Mouse (Mus musculus) urinary bladder, postnatal 36 days (tissue): ENCODE data around the gene Sgk1.

ENCODE experiments used
- DNase-seq, 2 experiments: peaks; one replicate each; pipeline ENCODE4 v3.0.0; 2022; ENCODE audit warnings: low spot score in 2 of 2, mixed read lengths in 1 of 2

Gene Sgk1

DNA sequence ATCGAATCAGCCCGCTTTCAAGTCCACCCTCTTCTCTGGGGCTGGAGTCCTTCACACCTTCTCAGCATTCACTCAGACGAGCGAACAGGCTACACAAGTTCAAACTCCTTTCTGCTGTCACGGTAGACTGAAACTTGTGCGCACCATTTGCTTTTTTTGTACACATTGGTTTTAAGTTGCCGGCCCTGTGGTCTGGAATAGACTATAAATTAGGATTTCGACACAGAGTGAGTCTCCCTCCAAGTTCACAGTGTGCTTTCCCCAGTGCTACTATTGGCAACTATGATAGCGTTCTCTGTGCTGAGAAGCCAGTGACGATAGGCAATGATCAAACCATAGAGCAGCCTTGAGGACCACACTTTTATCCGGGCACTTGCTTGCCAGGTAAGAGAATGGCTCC, 91.7 kb downstream of the Sgk1 start:
- DNase-seq: no peak

DNA sequence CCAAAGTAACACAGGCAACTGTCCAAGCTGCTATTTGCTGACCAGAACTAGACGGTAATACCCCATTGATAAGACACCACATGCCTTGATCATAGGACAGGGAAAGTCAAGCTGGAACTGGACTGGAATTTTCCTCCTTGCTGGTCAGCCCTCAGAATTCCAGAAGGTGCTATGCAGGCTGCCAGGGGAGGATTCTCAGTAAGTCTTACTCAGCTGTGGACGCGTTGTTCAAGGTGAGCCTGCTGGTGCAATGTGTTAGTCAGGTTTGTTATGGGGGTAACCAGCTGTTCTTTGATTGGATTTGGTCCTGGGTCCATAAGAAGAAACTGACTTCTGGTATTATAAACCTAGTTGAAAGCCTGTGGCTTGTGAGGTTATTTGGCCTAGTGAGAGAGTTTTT, 92.8 kb downstream of the Sgk1 start:
- DNase-seq: no peak

DNA sequence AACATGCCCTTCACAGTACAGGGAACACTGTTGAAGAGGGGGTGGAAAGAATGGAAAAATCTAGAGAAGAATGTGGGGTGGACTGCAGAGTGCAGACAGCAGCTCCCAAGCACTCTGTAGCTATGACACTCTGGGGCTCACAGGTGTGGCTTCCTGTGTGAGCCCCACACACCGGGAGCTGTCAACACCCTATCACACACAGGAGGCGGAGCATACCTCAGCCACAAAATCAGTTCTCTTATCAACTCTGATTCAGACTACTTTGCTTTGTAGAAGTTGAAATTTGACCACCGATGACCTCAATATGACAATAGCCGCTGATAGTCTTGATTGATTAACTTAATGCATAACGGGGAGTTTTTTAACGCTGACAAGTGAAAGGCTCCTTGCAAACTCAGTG, 93.4 kb downstream of the Sgk1 start:
- DNase-seq: no peak

DNA sequence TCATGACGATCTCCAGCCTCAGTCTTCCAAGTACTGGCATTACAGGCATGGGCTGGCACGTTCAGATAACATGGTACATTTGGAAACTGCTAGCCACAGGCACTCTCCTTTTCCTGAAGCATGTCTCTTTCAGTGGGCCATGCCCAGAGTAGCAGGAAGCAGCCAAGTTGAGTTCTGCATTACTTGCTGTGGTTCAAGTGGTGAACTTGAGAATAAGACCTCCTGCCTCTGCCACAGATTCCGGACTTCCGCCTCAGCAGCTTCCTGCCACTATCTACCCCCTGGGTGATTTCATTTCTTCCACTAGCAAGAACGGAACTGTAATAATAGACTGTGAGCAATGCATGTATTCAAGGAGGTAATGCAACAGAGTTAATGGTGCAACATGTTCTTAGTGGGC, 94.3 kb downstream of the Sgk1 start:
- no peak for DNase-seq

DNA sequence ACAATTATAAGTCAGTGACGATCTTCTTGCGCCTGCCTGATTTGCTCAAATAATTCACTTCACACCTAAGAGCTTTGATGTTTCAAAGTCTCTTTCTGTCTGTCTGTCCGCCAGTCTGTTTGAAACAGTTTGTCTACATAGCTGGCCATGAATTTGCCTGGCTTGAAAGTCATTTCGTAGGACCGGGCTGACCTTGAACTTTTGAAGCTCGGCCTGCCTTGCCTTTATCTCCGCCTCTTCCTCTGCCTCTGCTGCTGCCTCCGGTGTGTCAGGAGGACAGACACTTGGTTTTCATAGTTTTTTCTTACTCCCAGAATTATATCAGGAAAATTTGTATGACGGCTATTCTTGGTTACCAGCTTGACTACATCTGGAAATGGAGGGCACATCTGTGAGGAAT, 96.4 kb downstream of the Sgk1 start:
- no peak for DNase-seq

DNA sequence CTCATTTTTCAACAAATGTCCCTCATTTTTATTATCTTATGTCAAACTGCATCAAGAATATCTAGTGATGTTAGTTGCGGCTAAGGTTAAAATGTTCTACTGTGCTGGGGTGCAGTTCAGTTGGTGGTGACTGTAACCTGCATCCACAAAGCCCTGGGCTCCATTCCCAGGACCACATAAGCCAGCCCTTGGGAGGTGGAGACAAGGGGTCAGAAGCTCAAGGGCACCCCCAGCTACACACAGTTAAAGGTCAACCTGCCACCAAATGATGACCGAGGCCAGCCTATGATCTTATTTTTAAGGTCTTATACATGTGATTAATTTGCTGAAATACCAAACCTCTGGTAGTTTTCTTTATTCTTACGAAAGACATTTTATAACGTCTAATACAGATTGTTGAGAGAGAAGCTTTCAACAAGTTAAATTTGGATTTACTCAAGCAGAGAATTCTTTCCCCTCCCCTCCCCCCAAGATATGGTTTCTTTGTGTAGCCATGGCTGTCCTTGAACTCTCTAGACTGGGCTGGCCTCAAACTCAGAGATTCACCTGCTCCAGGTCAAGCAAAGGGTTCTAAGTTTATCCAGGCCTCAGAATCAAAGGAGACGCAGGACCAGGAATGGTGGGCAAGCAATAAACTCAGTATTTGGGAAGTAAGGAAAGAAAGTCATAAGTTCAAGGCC, 97.4 kb downstream of the Sgk1 start:
- DNase-seq: no peak

DNA sequence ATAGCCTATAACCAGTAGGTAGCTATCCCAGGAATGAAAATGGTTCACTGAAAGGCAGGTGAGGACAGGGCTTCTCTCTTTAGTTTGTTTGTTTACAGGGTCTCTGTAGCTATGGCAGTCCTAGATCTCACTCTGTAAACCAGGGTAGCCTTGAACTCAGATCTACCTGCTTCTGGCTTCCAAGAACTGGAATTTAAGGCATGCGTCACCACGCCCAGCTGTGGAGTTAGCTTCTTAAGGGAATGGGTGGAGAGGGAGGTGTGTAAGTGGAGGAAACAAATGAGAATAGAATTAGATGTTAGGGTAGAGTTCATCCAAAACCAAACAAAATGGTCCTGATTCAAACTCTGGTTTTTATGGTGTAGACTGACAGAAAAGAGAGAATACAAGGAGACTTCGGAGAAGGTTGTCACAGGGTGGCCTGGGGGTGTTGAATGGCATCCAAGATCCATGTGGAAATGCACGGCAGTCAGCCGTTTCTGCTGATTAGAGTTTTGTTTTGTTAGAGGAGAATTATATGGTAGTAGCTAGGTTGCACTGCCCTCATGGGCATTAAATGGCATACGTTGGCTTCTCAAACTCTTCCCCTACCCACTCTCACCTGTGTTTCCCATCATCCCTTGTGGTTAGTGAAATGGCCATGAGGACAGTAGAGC, 98.9 kb downstream of the Sgk1 start:
- DNase-seq: no peak

DNA sequence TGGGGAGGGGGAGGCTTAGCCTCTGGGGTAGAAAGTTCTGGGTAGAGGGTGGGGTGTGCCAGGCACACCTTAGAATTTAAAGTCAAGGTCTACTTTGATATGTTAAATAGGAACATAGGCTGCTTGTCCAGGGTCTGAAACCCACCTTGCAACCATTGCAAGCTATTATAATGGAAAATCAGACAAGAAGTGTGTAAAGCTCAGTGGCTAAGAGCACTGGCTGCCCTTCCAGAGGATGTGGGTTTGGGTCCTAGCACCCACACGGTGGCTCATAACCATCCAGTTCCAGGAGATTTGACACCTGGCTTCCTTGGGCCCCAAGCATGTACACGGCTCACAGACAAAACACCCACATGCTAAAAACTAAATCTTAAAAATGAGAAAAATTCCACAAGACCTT, 100.3 kb downstream of the Sgk1 start:
- DNase-seq: no peak

DNA sequence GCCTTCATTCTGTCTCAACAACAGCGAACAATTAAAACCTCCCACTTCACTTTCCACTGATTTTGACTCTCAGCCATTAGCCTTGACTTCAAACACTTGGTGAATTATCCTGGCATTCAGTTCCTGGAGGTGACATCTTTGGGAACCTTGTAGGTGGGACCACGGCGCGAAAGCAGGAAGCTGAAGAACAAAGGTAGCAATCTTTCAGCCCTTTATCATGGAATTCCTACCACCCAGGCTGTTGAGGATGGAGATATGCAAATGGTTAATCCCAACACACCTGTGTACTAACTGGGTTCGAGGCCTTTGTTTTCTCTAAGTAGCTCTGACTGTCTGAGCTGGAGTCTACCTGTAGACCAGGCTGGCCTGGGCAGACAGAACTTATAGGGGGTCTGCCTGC, 106.5 kb downstream of the Sgk1 start:
- no peak for DNase-seq

DNA sequence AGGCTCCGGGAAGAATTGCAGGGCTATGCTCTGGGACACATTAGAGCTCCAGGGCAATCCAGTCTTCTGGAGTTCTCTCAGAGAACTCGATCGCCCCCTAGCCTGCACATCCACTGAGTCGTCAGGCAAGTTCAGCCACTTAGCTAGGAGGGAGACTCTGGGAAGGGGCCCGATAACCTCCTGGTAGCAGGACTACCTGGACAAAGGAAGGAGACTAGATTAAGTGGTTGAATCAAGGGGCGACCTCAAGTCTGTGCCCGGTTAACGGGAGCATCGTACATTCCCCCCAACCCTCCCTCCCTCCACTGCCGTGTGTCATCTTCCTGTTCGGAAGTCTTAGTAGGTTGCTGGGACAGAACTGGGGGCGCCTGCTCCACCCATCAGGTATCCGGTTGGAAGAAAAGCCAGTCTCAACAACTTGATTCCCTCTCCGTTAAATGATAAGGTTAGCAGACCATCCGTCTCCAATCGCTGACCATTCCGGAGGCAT, 109.4 kb downstream of the Sgk1 start:
- peak; percentile 78 to 87 for DNase-seq

DNA sequence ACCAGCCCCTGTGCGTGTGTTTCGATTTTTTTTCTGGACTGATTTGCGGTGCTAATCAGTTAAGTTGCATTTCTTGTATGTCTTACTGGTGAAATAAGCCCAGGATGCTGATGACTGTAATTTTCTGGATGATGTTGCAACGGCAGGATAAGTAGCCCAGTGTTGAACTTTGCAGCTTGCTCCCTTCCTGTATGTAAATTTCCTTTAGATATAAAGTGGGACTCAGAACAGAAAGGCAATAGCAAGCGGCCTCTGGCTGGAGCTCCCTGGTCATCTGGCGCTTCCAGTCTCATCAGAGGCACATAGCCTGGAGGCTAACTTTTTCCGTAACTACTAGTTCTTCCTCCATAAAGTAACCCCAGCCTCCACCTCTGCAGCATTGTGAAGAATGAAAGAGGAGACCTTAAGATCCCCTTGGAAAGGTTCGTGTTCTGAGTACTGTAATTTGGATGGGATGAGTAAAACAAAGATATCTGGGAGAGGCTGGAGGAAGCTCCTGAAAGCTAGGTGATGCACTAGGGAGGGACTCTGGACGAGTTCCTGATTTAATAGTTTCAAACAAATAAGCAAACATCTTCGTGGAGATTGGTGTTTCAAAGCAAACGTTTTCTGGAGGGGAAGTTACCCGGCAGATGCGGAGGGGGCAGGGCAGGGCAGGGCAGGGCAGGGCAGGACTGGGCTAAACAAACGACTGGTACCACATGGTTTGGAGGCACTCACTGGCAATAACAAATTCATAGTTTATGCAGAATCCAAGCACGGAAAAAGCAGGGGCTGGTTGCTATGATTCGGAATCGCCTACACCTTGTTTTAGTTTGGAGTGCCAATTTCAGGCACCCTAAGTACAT, 110.2 kb downstream of the Sgk1 start:
- peak; percentile 30 to 71 for DNase-seq

DNA sequence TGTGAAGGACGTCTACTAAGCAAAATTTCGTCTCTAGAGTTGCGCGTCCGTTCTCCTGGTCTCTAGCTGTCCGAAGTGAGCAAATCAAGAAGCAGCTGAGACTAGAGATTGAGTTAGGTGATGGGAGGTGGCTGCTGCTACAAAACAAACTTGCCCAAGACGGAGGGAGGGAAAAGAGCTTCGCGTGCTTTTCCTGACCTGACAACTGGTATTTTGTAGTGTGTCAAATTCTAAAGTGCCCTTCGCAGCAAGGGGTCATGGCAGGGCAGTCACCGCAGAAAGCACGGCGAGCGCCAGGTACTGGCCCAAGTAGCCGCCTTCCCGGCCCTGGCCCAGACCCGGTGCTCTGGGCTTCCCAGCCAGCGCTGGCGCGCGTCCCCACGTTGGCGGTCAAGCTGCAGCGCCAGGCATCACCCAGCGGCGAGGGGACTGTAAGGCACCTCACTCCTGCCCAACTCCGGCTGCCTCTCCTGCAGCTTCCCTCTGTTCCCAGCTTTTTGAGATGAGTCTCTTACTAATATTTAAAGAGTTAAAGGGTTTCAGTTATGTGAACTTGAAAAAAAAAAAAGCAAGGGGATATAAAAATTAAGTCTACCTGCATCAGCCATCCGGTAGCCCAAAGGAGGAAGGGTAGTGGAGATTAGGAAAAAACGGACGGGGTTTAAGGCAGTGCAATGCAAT, 111.0 kb downstream of the Sgk1 start:
- DNase-seq: peak; percentile 68 to 86

DNA sequence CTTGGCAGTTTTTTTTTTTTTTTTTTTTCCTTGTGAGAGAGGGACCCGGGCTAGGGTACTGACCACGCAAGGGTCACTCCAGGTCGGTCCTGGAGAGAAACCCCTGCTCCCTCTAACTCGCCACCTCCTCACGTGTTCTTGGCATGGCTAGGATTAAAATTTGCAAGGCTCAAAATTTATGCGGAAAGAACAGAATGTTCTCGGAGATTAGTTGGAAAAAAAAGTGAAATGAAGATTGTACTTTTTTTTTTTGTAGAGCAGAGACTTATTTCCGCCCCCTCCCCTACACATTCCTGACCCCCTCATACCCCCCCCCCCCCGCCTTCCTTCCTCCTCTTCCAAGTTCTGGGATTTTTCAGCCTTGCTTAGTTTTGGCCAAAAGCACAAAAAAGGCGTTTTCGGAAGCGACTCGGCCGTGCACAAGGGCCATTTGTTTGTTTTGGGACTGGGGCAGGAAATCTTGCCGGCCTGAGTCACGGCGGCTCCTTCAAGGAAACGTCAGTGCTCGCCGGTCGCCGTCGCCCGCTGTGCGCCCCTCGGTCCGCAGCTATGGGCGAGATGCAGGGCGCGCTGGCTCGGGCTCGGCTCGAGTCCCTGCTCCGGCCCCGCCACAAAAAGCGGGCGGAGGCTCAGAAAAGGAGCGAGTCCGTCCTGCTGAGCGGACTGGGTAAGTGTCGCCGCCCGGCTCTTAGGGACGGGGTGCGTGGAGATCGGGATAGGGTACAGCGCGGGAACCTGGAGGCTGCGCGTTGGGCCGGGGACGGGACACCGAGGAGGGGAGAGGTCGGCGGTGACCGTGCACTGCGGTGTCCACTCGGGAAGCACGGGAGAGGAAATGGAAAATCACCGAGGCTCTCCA, 111.8 kb downstream of the Sgk1 start:
- peak in 1 of 2 experiments; percentile 75 for DNase-seq

DNA sequence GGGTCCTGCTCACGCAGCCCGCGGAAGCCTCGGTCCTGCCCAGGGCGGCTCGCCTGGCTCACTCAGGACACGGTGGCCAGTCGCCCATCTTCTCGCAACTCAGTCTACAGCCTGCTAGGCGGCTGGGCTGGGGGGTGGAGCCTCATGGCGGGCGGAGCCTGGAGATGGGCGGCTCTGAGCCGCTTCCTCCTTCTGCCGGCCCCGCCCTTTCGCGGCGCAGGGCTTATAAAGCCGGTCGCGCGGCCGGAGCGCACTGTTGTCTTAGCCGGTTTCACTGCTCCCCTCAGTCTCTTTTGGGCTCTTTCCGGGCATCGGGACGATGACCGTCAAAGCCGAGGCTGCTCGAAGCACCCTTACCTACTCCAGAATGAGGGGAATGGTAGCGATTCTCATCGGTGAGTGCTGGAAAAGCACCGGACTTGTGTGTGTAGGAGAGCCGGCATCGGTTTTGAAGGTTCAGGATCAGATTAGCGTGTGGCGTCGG, 112.5 kb downstream of the Sgk1 start:
- DNase-seq: peak; percentile 97 to 98

DNA sequence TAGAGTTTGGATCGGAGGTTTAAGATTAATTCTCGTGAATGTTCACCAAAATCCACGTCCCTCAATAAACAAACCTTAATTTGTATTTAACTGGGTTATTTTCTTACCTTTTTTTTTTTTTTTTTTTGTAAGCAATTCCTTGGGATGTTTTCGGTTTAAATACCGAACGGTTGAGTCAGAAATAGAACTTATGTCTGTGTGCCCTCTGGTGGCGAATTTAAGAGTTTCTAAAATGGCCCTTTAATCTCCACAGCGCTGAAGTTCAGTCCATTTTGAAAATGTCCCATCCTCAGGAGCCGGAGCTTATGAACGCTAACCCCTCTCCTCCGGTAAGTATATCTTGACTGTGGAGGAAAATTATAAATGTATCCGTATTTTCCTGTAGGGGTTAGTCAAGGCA, 113.2 kb downstream of the Sgk1 start:
- peak in 1 of 2 experiments; percentile 43 for DNase-seq

DNA sequence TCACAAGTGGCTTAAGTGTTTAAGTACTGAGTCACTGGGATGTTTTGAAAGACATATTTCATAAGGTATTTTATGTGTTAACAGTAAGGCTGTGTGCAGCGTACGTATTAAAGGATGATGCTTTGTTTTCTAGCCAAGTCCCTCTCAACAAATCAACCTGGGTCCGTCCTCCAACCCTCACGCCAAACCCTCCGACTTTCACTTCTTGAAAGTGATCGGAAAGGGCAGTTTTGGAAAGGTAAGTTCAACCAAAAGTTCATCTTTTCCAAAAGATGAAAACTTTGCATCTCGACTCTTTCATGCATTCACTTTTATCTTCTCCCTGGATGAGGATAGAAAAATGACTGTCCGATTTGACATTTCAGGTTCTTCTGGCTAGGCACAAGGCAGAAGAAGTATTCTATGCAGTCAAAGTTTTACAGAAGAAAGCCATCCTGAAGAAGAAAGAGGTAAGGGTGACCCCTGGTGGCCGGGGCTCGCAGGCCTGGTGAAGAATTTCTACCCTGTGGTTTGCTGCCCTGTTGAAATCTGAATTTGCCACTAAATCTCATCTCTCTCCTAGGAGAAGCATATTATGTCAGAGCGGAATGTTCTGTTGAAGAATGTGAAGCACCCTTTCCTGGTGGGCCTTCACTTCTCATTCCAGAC, 113.8 kb downstream of the Sgk1 start:
- DNase-seq: peak; percentile 72 to 79

DNA sequence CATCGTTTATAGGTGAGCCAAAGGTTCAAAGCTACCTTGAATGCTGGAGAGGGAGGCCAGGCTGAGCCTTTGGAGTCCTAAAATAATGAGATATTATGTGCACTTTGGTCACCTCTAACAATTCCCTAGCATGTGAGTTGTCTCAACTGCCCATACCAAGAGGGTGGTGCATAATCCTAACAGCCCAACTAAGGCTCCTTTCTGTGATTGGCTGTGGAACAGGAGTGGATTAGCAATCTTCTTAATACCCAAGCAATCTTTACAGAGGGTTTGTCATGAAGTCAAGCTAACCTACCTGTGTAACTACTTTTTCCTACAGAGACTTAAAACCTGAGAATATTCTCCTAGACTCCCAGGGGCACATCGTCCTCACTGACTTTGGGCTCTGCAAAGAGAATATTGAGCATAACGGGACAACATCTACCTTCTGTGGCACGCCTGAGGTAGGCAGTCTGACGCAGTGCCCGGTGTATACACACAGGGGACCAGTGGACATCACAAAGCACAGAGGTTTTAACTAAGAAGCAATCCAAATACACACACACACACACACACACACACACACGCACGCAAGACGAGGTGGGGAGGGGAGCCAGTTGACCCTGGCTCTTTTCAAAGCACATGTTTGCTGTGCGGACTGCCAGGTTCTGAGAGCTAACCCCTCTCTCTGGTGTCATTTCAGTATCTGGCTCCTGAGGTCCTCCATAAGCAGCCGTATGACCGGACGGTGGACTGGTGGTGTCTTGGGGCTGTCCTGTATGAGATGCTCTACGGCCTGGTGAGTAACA, 114.9 kb downstream of the Sgk1 start:
- no peak for DNase-seq

DNA sequence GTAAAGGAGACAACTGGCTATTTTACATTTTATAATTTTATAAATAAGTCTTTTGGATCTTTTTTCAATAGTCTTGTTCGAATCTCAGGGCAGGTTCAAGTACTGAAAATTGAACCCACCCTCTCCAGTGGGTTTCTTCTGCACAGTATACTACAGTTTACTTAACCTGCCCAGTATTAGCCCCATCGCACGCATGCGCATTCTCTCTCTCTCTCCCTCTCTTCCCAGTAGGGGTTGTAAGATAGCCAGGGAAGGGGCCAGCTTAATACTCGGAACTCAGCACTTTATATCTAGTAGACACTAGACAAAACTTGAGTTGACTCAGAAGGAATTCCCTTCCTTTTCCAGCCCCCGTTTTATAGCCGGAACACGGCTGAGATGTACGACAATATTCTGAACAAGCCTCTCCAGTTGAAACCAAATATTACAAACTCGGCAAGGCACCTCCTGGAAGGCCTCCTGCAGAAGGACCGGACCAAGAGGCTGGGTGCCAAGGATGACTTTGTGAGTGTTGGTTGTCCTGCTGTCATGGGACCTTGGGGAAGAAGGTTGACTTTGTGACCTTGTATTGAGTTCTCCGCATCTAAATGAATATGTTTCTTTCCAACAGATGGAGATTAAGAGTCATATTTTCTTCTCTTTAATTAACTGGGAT, 115.7 kb downstream of the Sgk1 start:
- no peak for DNase-seq
